Mouse (Mus musculus) kidney, embryonic 16.5 days (tissue): ENCODE data around the gene Ddx58. TPM values are rescaled to one million over a fixed set of nuclear protein-coding genes. Genes with fewer than 3 reads are reported as not detected.

ENCODE experiments used
- ATAC-seq: fragments of 200-750 bp; cut with Nextera tagmentation; 2 replicates; pipeline ENCODE4 v1.8.0; 2017; ENCODE audit warnings: moderate TSS enrichment; ENCODE audit not compliant: low FRiP score, low TSS enrichment
- H3K27ac ChIP-seq: fragments of 300-500 bp; sonication (generic); 2 replicates; pipeline ENCODE4 v1.5.1; 2014; ENCODE audit warnings: low read length
- H3K27me3 ChIP-seq: fragments of 300-500 bp; sonication (generic); 2 replicates; pipeline ENCODE4 v1.6.1; 2014; ENCODE audit warnings: low read length, control low read depth, mixed read lengths; ENCODE audit not compliant: insufficient read depth
- H3K36me3 ChIP-seq: fragments of 300-500 bp; sonication (generic); 2 replicates; pipeline ENCODE4 v1.6.1; 2014; ENCODE audit warnings: low read length, control low read depth, mixed read lengths; ENCODE audit not compliant: insufficient read depth
- H3K4me1 ChIP-seq: fragments of 300-500 bp; sonication (generic); 2 replicates; pipeline ENCODE4 v1.6.1; 2014; ENCODE audit warnings: low read length, control low read depth, mixed read lengths; ENCODE audit not compliant: insufficient read depth
- H3K4me2 ChIP-seq: fragments of 300-500 bp; sonication (generic); replicated peaks from 2 replicates; pipeline ENCODE4 v1.6.1; 2014; ENCODE audit warnings: low read depth, low read length
- H3K4me3 ChIP-seq: fragments of 300-500 bp; sonication (generic); 2 replicates; pipeline ENCODE4 v1.5.1; 2014; ENCODE audit warnings: mild to moderate bottlenecking, low read length
- H3K9ac ChIP-seq: fragments of 300-500 bp; sonication (generic); replicated peaks from 2 replicates; pipeline ENCODE4 v1.6.1; 2014; ENCODE audit warnings: low read length
- H3K9me3 ChIP-seq: fragments of 300-500 bp; sonication (generic); 2 replicates; pipeline ENCODE4 v1.6.1; 2016; ENCODE audit warnings: low read length, control low read depth
- WGBS: fragments of 180-500 bp; shearing (Covaris S2); extraction: QIAGEN DNeasy Blood & Tissue Kit; methylation state at CpG from one replicate; pipeline ENCODE4 v1.1.7; 2014; 5-methylcytosine and 5-hydroxymethylcytosine counted together
- polyA plus RNA-seq: library from polyadenylated mRNA; unstranded; fragments of >200 nt; fragmentation: Nextera tagmentation; extraction: Ambion mirVana; gene quantifications from 2 replicates; pipeline ENCODE4 v1.2.1, GENCODE M21; 2015

Ddx58 gene
- polyA plus RNA-seq, 1 experiment from 2014 or later, result 7.8 TPM

DNA sequence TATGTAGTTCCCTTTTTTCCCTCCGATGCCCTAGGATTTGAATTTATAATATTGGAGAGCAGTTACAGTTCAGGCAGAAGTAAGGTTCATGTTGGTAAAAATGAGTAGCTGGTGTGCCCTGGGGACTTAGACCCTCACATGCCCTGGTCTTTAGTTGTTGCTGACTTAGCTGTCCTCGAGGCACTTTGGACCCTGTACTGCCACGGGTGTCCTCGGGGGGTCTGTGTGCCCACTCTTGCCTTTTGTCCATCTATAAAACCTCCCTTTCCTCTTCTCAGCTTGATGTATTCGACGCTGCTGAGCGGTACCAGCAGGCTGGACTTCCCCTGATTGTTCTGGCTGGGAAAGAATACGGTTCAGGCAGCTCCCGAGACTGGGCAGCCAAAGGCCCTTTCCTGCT, 46.2 kb downstream of the Ddx58 start:
- Histone ChIP-seq H3K36me3 (peaks cover 68% of the 10 kb centered on the region), H3K9ac (no peak overlapping the region), H3K9me3 (no peaks in the 10 kb centered on the region), H3K4me1 (no peaks in the 10 kb centered on the region), H3K4me3 (no peak overlapping the region), H3K4me2 (no peak overlapping the region), H3K27me3 (no peaks in the 10 kb centered on the region), H3K27ac (no peak overlapping the region)
- no peak for ATAC-seq
- 81% methylated on average over 9 of the region's 9 CpGs for WGBS

DNA sequence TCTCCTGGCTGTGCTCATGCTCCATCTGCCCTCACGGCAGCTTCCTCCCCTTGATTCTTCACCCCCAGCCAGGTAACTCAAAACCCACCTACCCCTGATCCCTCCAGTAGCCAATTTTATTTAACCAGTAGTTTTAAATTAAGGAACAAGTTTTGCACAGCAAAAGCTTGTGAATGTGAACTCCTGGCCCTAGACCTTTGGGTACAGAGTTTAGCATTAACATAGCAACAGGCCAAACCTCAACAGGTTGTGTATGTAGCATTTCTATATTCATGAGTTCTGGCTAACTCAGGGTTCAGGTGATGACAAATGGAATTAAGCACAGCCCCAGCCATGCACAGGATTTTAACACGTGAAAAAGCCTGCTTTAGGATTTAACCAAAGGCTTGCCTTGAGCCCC, 47.4 kb downstream of the Ddx58 start:
- H3K9me3 ChIP-seq, result no peaks in the 10 kb centered on the region
- 72% methylated on average over 2 of the region's 2 CpGs for WGBS
- H3K27me3 ChIP-seq, result no peaks in the 10 kb centered on the region
- no peak overlapping the region for H3K9ac ChIP-seq
- peaks cover 68% of the 10 kb centered on the region for H3K36me3 ChIP-seq
- no peaks in the 10 kb centered on the region for H3K4me1 ChIP-seq
- H3K4me3 ChIP-seq, result no peak overlapping the region
- H3K4me2 ChIP-seq, result no peak overlapping the region
- no peak for ATAC-seq
- H3K27ac ChIP-seq, result peak overlapping the region; percentile 40; the same call in 1 of the 2 replicates

DNA sequence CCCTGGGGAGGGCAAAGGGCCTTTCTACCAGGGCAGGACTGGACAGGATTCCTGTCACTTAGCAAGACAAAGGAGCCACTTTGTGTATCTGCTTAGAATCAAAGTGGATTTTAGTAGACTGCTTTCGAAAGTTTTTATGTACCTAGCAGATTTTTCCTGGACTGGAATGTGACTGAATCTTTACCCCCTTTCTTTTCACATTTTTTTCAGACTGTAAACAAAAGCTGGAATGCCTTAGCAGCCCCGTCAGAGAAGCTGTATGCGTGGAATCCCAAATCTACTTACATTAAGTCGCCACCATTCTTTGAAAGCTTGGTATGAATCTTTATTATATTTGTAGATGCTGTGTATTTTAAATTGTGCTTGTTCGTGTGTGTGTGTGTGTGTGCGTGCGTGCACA, 51.7 kb downstream of the Ddx58 start:
- no peaks in the 10 kb centered on the region for H3K4me1 ChIP-seq
- peaks cover 74% of the 10 kb centered on the region for H3K36me3 ChIP-seq
- H3K27me3 ChIP-seq, result no peaks in the 10 kb centered on the region
- no peak overlapping the region for H3K27ac ChIP-seq
- ATAC-seq, result no peak
- 91% methylated on average over 7 of the region's 7 CpGs for WGBS
- no peak overlapping the region for H3K9ac ChIP-seq
- H3K4me3 ChIP-seq, result no peak overlapping the region
- H3K4me2 ChIP-seq, result no peak overlapping the region
- no peaks in the 10 kb centered on the region for H3K9me3 ChIP-seq

DNA sequence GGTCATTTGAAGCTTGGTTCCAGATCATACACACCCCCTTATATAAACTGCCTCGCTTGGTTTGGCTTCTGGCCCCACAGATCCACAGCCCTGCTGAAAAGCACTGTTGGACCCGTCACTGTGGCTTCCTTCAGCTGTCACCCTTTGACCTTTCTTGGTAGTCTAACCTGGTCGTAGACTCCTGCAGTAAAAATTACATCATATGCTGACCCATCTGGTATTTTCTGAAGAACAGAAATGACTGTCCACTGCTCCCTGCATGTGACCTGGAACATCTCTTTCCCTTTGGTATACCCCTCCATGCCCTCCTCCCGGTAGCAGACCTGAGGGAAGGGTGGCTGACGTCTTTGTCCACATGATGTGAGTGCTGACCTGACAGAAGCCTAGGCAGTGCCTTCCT, 55.2 kb downstream of the Ddx58 start:
- Histone ChIP-seq H3K9ac (no peak overlapping the region), H3K4me1 (no peaks in the 10 kb centered on the region), H3K36me3 (peaks cover 78% of the 10 kb centered on the region), H3K4me3 (no peak overlapping the region), H3K27me3 (no peaks in the 10 kb centered on the region), H3K9me3 (no peaks in the 10 kb centered on the region), H3K4me2 (no peak overlapping the region), H3K27ac (no peak overlapping the region)
- ATAC-seq, result no peak
- 72% methylated on average over 5 of the region's 5 CpGs for WGBS

DNA sequence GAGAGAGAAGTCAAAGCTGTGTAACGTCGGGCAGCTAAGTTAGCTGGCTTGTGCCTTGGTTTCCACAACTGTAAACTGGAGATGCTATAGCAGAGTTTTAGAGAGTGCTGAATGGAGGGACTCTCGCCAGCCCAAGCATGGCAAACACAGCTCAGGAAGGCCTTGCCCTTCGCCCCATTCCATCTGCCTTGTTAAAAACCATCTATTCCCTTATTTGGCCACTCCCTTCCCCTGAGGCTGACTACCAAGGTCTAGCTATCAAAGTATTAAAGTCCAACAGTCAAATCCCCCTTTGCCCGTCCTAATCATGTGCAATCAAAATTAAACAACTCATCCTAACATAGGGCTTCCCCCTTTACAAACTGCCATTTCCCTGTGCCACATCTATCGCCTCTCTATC, 55.8 kb downstream of the Ddx58 start:
- H3K4me1 ChIP-seq, result no peaks in the 10 kb centered on the region
- WGBS, result 92% methylated on average over 6 of the region's 6 CpGs
- H3K9ac ChIP-seq, result no peak overlapping the region
- ATAC-seq, result no peak
- no peaks in the 10 kb centered on the region for H3K9me3 ChIP-seq
- H3K36me3 ChIP-seq, result peaks cover 74% of the 10 kb centered on the region
- no peak overlapping the region for H3K4me3 ChIP-seq
- H3K27ac ChIP-seq, result no peak overlapping the region
- H3K4me2 ChIP-seq, result no peak overlapping the region
- H3K27me3 ChIP-seq, result no peaks in the 10 kb centered on the region

DNA sequence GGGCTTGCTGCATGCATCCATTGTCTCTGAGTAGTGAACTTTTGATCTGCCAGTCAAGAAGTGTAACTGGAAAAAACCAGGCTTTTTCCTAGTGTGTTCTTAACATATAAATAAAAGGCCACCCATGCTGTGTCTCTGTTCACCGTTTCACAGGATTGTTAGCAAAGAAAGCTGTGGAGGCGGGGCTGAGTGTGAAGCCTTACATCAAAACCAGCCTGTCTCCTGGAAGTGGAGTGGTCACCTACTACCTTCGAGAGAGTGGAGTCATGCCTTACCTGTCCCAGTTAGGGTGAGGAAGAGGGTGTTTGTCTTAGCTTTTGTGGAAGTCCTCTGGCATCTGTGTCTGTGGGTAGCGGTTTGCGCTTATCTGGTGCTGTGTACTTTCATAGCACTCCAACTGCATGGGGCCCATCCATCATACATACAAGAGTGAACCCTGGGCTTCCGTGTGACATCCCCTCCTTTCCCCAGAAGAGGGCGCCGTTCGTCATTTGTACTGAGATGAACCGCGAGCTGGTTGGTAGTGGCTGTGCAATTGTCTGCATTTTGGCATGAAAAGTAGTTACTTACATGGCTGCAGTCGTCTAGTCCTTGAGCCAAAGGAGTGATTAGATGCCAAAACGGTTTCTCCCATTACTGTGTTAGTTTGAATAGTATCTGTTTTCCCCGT, 56.8 kb downstream of the Ddx58 start:
- H3K27me3 ChIP-seq, result no peaks in the 10 kb centered on the region
- no peaks in the 10 kb centered on the region for H3K4me1 ChIP-seq
- H3K36me3 ChIP-seq, result peaks cover 70% of the 10 kb centered on the region
- 47% methylated on average over 14 of the region's 14 CpGs for WGBS
- no peak overlapping the region for H3K9ac ChIP-seq
- no peak overlapping the region for H3K4me3 ChIP-seq
- no peak for ATAC-seq
- H3K9me3 ChIP-seq, result no peaks in the 10 kb centered on the region
- no peak overlapping the region for H3K4me2 ChIP-seq
- peak overlapping the region; percentile 59; the same call in 1 of the 2 replicates for H3K27ac ChIP-seq

DNA sequence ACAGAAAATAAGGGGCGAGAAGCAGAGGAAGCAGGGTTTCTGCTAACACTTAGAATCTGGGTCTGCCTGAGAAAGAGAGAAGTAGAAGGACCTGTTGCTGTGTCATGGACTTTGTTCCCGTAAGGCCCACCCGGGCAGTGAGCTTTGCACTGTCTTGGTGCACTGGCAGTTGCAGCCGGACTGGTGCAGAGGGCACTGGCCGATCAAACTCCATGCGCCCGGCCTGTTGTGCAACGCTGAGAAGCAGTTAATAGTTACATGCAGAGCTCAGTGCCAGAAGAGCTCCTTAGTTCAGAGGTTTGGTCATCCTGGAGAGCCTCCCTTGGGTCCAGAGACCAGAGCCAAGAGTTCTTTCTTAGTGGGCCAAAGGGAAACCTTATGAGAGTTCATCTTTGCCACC, 57.9 kb downstream of the Ddx58 start:
- 89% methylated on average over 8 of the region's 8 CpGs for WGBS
- Histone ChIP-seq H3K4me2 (no peak overlapping the region), H3K9ac (no peak overlapping the region), H3K4me1 (no peaks in the 10 kb centered on the region), H3K27ac (peak overlapping the region; percentile 59; the same call in 1 of the 2 replicates), H3K9me3 (no peaks in the 10 kb centered on the region), H3K36me3 (peaks cover 64% of the 10 kb centered on the region), H3K4me3 (no peak overlapping the region), H3K27me3 (no peaks in the 10 kb centered on the region)
- ATAC-seq, result peak; percentile 92

DNA sequence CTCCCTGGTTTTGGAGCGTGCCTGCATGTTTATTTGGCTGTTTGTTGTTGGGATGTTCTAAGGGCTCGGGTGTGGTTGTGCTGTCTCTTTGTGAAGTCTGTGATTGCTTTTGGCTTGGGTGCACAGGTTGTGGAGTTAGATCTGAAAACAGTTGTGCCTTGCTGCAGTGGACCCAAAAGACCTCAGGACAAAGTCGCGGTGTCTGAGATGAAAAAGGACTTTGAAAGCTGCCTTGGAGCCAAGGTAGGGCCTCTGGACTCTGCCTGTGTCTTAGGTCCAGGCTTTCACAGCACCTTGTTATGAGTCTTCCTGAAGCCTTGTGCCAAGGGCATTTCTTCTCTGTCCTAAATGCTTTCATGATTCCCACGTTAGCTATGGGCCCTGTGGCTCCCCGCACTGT, 59.6 kb downstream of the Ddx58 start:
- H3K9ac ChIP-seq, result no peak overlapping the region
- no peak overlapping the region for H3K4me3 ChIP-seq
- no peak overlapping the region for H3K4me2 ChIP-seq
- no peaks in the 10 kb centered on the region for H3K9me3 ChIP-seq
- H3K27ac ChIP-seq, result no peak overlapping the region
- peaks cover 66% of the 10 kb centered on the region for H3K36me3 ChIP-seq
- H3K4me1 ChIP-seq, result no peaks in the 10 kb centered on the region
- no peaks in the 10 kb centered on the region for H3K27me3 ChIP-seq
- ATAC-seq, result no peak
- WGBS, result 96% methylated on average over 6 of the region's 6 CpGs

DNA sequence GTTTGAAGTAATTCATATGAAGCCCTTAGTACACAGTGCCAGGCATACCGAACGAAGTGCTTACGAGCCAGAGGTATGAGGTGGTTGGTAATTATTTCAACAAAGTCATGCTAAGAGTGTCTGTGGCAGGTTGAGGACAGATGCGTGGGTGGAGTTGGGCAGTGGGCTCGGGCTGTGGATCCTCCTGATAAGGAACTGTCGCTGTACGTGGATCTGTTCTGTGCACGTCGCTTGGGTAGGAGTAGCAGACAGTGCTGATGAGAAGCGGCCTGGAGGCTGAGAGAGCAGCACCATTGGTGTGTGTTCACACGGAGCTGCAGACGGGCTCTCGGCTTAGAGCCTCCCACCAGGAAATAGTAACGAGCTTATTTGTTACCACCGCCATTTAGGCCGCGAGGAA, 61.0 kb downstream of the Ddx58 start:
- WGBS, result 91% methylated on average over 17 of the region's 17 CpGs
- H3K27me3 ChIP-seq, result no peaks in the 10 kb centered on the region
- no peaks in the 10 kb centered on the region for H3K4me1 ChIP-seq
- H3K27ac ChIP-seq, result no peak overlapping the region
- peaks cover 55% of the 10 kb centered on the region for H3K36me3 ChIP-seq
- no peak overlapping the region for H3K9ac ChIP-seq
- no peak overlapping the region for H3K4me2 ChIP-seq
- no peak overlapping the region for H3K4me3 ChIP-seq
- ATAC-seq, result no peak
- H3K9me3 ChIP-seq, result no peaks in the 10 kb centered on the region

DNA sequence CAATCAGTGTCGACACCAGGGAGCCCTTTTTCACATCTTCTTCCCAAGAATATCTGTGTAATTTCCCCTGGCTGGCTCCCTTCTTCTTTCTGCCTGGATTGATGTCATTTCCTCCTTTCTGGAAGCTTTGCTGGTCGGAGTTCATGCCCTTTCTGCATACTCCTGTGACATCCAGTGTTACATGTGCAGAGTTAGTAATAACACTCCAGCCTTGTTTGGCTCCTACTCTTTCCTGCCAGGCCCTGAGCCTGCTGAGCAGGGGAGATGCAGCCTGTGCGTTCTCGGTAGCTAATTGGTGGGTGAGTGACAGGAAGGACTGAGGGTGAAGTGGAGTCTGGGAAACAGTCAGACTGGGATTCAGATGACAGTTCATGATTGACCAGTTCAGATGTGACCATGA, 65.3 kb downstream of the Ddx58 start:
- H3K36me3 ChIP-seq, result peaks cover 37% of the 10 kb centered on the region
- H3K27ac ChIP-seq, result no peak overlapping the region
- 46% methylated on average over 4 of the region's 4 CpGs for WGBS
- ATAC-seq, result no peak
- no peaks in the 10 kb centered on the region for H3K27me3 ChIP-seq
- no peak overlapping the region for H3K4me2 ChIP-seq
- H3K4me3 ChIP-seq, result no peak overlapping the region
- H3K9ac ChIP-seq, result no peak overlapping the region
- H3K9me3 ChIP-seq, result no peaks in the 10 kb centered on the region
- no peaks in the 10 kb centered on the region for H3K4me1 ChIP-seq
